Mouse (Mus musculus): ENCODE measurements around the gene Marveld1.

Marveld1 gene

GRCm38 (mm10) chr19:42176841-42177240, 29.6 kb downstream of the Marveld1 start:
- no peak for DNase-seq

GRCm38 (mm10) chr19:42177461-42177860, 30.3 kb downstream of the Marveld1 start:
- no peak for DNase-seq

- DNase-seq, result no peak
Observed at GRCm38 (mm10) chr19:42179356-42179755, 32.2 kb downstream of the Marveld1 start.

GRCm38 (mm10) chr19:42182673-42183072, 35.5 kb downstream of the Marveld1 start:
- DNase-seq, result no peak

GRCm38 (mm10) chr19:42189735-42190134, 42.5 kb downstream of the Marveld1 start:
- DNase-seq, result no peak

- peak; percentile 51 for DNase-seq
Observed at GRCm38 (mm10) chr19:42190494-42190893, 43.3 kb downstream of the Marveld1 start.

- no peak for DNase-seq
Observed at GRCm38 (mm10) chr19:42193311-42193710, 46.1 kb downstream of the Marveld1 start.

GRCm38 (mm10) chr19:42196378-42196777, 49.2 kb downstream of the Marveld1 start:
- no peak for DNase-seq

GRCm38 (mm10) chr19:42197066-42197465, 49.9 kb downstream of the Marveld1 start:
- DNase-seq, result no peak

GRCm38 (mm10) chr19:42198026-42198425, 50.8 kb downstream of the Marveld1 start:
- DNase-seq, result no peak

Measured in right cerebral cortex, postnatal 14 days (tissue).